Mouse (Mus musculus) cerebellum, adult 9-10 months (tissue): ENCODE measurements around the gene Ssrp1.
A peak's percentile ranks its signal among the peaks of the same experiment; 100 is the strongest.

Source experiments
- DNase-seq: peaks from one replicate; pipeline ENCODE4 v3.0.0; 2022

The Ssrp1 gene

GRCm38 (mm10) chr2:85037047-85038026 lies at the start of gene Ssrp1, which contains the start of gene P2rx3:
Gene Ssrp1 (plus strand): TSS chr2:85037234.
Gene P2rx3 (minus strand): TSS chr2:85037462.
- peak; percentile 92 for DNase-seq

GRCm38 (mm10) chr2:84987930-84988329 lies 49.1 kb upstream of the Ssrp1 start, which contains the start of gene Prg3:
Gene Prg3 (plus strand): TSS chr2:84988215.
- DNase-seq = no peak

GRCm38 (mm10) chr2:84996376-84996775 lies 40.7 kb upstream of the Ssrp1 start:
- DNase-seq = no peak

- no peak for DNase-seq
Observed at GRCm38 (mm10) chr2:84999486-85000181, 37.4 kb upstream of the Ssrp1 start.

- no peak for DNase-seq
Observed at GRCm38 (mm10) chr2:85001497-85001896, 35.5 kb upstream of the Ssrp1 start.

- DNase-seq = no peak
Observed at GRCm38 (mm10) chr2:85002575-85002974, 34.5 kb upstream of the Ssrp1 start.

GRCm38 (mm10) chr2:85004341-85004740 lies 32.7 kb upstream of the Ssrp1 start:
- DNase-seq = no peak

GRCm38 (mm10) chr2:85006600-85006999 lies 30.4 kb upstream of the Ssrp1 start:
- no peak for DNase-seq

- peak; percentile 8 for DNase-seq
Observed at GRCm38 (mm10) chr2:85007729-85008128, 29.3 kb upstream of the Ssrp1 start.

GRCm38 (mm10) chr2:85009212-85009611 lies 27.8 kb upstream of the Ssrp1 start:
- no peak for DNase-seq

GRCm38 (mm10) chr2:85011906-85012604 lies 25.0 kb upstream of the Ssrp1 start:
- DNase-seq = no peak

- no peak for DNase-seq
Observed at GRCm38 (mm10) chr2:85012679-85013078, 24.4 kb upstream of the Ssrp1 start.

- DNase-seq = no peak
Observed at GRCm38 (mm10) chr2:85013826-85014587, 23.0 kb upstream of the Ssrp1 start.

- no peak for DNase-seq
Observed at GRCm38 (mm10) chr2:85014588-85014982, 22.4 kb upstream of the Ssrp1 start.

GRCm38 (mm10) chr2:85022043-85022442 lies 15.0 kb upstream of the Ssrp1 start:
- no peak for DNase-seq

- DNase-seq = no peak
Observed at GRCm38 (mm10) chr2:85026178-85026577, 10.9 kb upstream of the Ssrp1 start.

- DNase-seq = no peak
Observed at GRCm38 (mm10) chr2:85027281-85027680, 9.8 kb upstream of the Ssrp1 start.

GRCm38 (mm10) chr2:85029897-85030296 lies 7.1 kb upstream of the Ssrp1 start:
- no peak for DNase-seq

- no peak for DNase-seq
Observed at GRCm38 (mm10) chr2:85030989-85031388, 6.0 kb upstream of the Ssrp1 start.

- DNase-seq = no peak
Observed at GRCm38 (mm10) chr2:85033121-85033520, 3.9 kb upstream of the Ssrp1 start.

GRCm38 (mm10) chr2:85034169-85034568 lies 2.9 kb upstream of the Ssrp1 start:
- DNase-seq = no peak

- DNase-seq = no peak
Observed at GRCm38 (mm10) chr2:85036507-85037046, 457 bp upstream of the Ssrp1 start.
